Mouse (Mus musculus) hindbrain, postnatal 0 days (tissue): ENCODE data around the gene Csf2rb2. TPM values are rescaled to one million over a fixed set of nuclear protein-coding genes. Genes with fewer than 3 reads are reported as not detected.
A peak's percentile ranks its signal among the peaks of the same experiment; 100 is the strongest.
"Not testable (repeated sequence)": the region's sequence is repeated elsewhere in the genome, so short reads cannot be mapped to it uniquely, and the experiment has no call there.

Source experiments
- ATAC-seq: fragments of 200-750 bp; cut with Nextera tagmentation; 2 replicates; pipeline ENCODE4 v1.8.0; 2017; ENCODE audit warnings: mild to moderate bottlenecking, moderate TSS enrichment, moderate library complexity
- DNase-seq: peaks from one replicate; pipeline ENCODE4 v3.0.0-alpha.2; 2015; ENCODE audit warnings: low spot score
- H3K27ac ChIP-seq: fragments of 300-500 bp; sonication (generic); 2 replicates; pipeline ENCODE4 v1.5.1; 2014; ENCODE audit warnings: mild to moderate bottlenecking
- H3K27me3 ChIP-seq: fragments of 300-500 bp; sonication (generic); 2 replicates; pipeline ENCODE4 v1.6.1; 2014; ENCODE audit warnings: low read length, mixed read lengths; ENCODE audit not compliant: insufficient read depth
- H3K36me3 ChIP-seq: fragments of 300-500 bp; sonication (generic); 2 replicates; pipeline ENCODE4 v1.6.1; 2014; ENCODE audit warnings: low read length, mixed read lengths; ENCODE audit not compliant: insufficient read depth
- H3K4me1 ChIP-seq: fragments of 300-500 bp; sonication (generic); 2 replicates; pipeline ENCODE4 v1.6.1; 2014; ENCODE audit warnings: antibody characterized with exemption, low read length, mixed read lengths; ENCODE audit not compliant: insufficient read depth
- H3K4me2 ChIP-seq: fragments of 300-500 bp; sonication (generic); 2 replicates; pipeline ENCODE4 v1.6.1; 2014; ENCODE audit warnings: low read depth, mild to moderate bottlenecking, low read length, moderate library complexity, mixed read lengths
- H3K4me3 ChIP-seq: fragments of 300-500 bp; sonication (generic); 2 replicates; pipeline ENCODE4 v1.5.1; 2014; ENCODE audit warnings: low read length
- H3K9ac ChIP-seq: fragments of 300-500 bp; sonication (generic); replicated peaks from 2 replicates; pipeline ENCODE4 v1.6.1; 2014; ENCODE audit warnings: mild to moderate bottlenecking, low read length, moderate library complexity, mixed read lengths
- H3K9me3 ChIP-seq: fragments of 300-500 bp; sonication (generic); 2 replicates; pipeline ENCODE4 v1.6.1; 2016; ENCODE audit warnings: low read length, mixed read lengths
- CTCF ChIP-seq: IDR thresholded peaks from 2 replicates; pipeline ENCODE4 v1.5.1; 2016; ENCODE audit warnings: antibody characterized with exemption, control low read depth, low read depth
- WGBS: fragments of 180-500 bp; shearing (Covaris S2); extraction: QIAGEN DNeasy Blood & Tissue Kit; methylation state at CpG from one replicate; pipeline ENCODE4 v1.1.7; 2014; 5-methylcytosine and 5-hydroxymethylcytosine counted together
- polyA plus RNA-seq: library from polyadenylated mRNA; unstranded; fragments of >200 nt; fragmentation: Nextera tagmentation; extraction: Ambion mirVana; gene quantifications from 2 replicates; pipeline ENCODE4 v1.2.1, GENCODE M21; 2015
- total RNA-seq: library from RNA; depleted of rRNA; stranded (reverse); fragments of >200 nt; gene quantifications from 2 replicates; pipeline ENCODE4 v1.2.3, GENCODE M21; 2014

Gene Csf2rb2
- total and polyA plus RNA-seq, 2 experiments from 2014 or later, result 0.10 to 0.21 TPM

GRCm38 (mm10) chr15:78267441-78267840 lies 38.1 kb downstream of the Csf2rb2 start:
- 80% methylated on average over 10 of the region's 10 CpGs for WGBS
- no peak overlapping the region for H3K4me2 ChIP-seq
- no peak overlapping the region for H3K4me3 ChIP-seq
- ATAC-seq, result no peak
- H3K27me3 ChIP-seq, result no peaks in the 10 kb centered on the region
- no peak overlapping the region for H3K9ac ChIP-seq
- TF ChIP-seq CTCF, result no peak
- no peak for DNase-seq
- 0 out of 2 replicates have a peak, but pooled peaks cover 2% of the 10 kb centered on the region for H3K9me3 ChIP-seq
- no peak overlapping the region for H3K27ac ChIP-seq
- H3K4me1 ChIP-seq, result no peaks in the 10 kb centered on the region
- H3K36me3 ChIP-seq, result no peaks in the 10 kb centered on the region

- peak; percentile 59 for DNase-seq
- H3K4me1 ChIP-seq, result no peaks in the 10 kb centered on the region
- WGBS, result 53% methylated on average over 3 of the region's 3 CpGs
- no peak for ATAC-seq
- no peaks in the 10 kb centered on the region for H3K9me3 ChIP-seq
- TF ChIP-seq CTCF, result no peak
- no peak overlapping the region for H3K4me3 ChIP-seq
- H3K36me3 ChIP-seq, result no peaks in the 10 kb centered on the region
- no peaks in the 10 kb centered on the region for H3K27me3 ChIP-seq
- H3K4me2 ChIP-seq, result no peak overlapping the region
- H3K27ac ChIP-seq, result no peak overlapping the region
- no peak overlapping the region for H3K9ac ChIP-seq
These were observed 42.2 kb downstream of the Csf2rb2 start for GRCm38 (mm10) chr15:78263286-78263685.

DNA sequence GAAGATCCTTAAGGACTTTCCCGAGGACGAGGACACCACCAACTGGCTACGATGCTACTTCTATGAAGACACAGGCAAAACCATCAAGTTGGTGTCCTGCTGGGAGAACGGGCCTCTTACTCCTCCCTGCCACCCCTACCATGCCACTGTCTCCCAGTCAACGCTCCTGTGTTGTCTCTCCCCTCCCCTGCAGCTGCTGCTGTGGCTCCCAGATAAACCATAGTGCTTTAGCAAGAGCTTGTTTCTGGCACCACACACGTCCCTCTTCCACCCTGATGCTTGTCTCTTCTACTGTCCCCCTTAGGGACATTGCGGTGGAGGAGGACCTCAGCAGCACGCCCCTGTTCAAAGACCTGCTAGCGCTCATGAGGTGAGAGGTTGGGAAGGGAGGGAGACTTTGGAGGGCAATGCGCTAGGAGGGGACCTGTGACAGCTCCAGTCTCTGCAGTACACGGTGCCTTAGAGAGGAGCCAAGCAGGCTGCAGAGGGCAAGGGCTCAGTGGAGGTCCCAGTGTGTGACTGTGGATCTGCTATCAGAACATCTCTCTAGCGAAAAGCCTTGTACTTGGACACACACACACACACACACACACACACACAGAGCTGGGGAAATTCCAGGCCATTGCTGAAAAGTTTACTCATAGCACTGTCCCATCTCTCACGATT lies 44.7 kb downstream of the Csf2rb2 start:
- no peak overlapping the region for H3K27ac ChIP-seq
- no peak overlapping the region for H3K9ac ChIP-seq
- H3K4me3 ChIP-seq, result no peak overlapping the region
- H3K4me2 ChIP-seq, result no peak overlapping the region
- H3K27me3 ChIP-seq, result no peaks in the 10 kb centered on the region
- WGBS, result 70% methylated on average over 13 of the region's 13 CpGs
- no peaks in the 10 kb centered on the region for H3K36me3 ChIP-seq
- no peaks in the 10 kb centered on the region for H3K4me1 ChIP-seq
- DNase-seq (no peak), ATAC-seq (no peak)
- H3K9me3 ChIP-seq, result no peaks in the 10 kb centered on the region
- TF ChIP-seq CTCF, result no peak

DNA sequence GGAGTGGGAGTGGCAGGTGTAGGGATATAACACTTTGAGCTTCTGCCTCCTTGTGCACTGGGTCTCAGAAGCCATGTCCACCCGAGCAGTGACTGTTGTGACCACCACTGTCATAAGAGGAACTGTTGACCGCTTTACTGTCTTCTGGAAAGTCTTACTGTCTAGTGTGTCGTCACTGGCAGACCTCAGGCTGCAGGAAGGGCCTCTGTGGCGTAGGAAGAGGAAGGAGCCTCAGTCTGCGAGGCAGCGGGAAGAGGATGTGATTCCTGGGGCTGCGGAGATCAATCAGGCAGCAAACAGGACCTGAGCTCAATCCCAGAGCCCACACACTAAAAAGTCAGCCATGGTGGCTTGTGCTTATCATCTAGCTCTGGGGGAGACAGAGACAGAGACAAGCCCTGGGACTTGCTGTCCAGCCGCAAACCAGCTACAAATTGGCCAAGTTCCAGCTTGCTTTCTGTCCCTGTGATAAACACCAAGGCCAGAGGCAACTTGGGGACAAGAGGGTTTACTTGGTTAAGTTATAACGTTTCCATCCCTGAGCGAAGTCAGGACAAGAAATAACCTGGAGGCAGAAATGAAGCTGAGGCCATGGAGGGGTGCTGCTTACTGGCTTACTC lies 47.2 kb downstream of the Csf2rb2 start:
- Histone ChIP-seq H3K4me1 (no peaks in the 10 kb centered on the region), H3K4me3 (no peak overlapping the region), H3K27me3 (no peaks in the 10 kb centered on the region), H3K27ac (no peak overlapping the region), H3K36me3 (no peaks in the 10 kb centered on the region), H3K4me2 (no peak overlapping the region), H3K9ac (no peak overlapping the region), H3K9me3 (no peaks in the 10 kb centered on the region)
- whole genome bisulfite sequencing, result 82% methylated on average over 10 of the region's 10 CpGs
- DNase-seq (no peak), ATAC-seq (no peak)
- TF ChIP-seq CTCF, result no peak

GRCm38 (mm10) chr15:78257326-78258050 lies 48.0 kb downstream of the Csf2rb2 start:
- Histone ChIP-seq H3K9me3 (no peaks in the 10 kb centered on the region), H3K36me3 (no peaks in the 10 kb centered on the region), H3K4me2 (no peak overlapping the region), H3K4me3 (no peak overlapping the region), H3K9ac (0 out of 2 replicates have a peak overlapping the region, but pooled peaks have one; percentile 13), H3K27ac (no peak overlapping the region), H3K4me1 (no peaks in the 10 kb centered on the region), H3K27me3 (no peaks in the 10 kb centered on the region)
- peak; percentile 96 for TF ChIP-seq CTCF
- DNase-seq, result peak; percentile 79
- 37% methylated on average over 7 of the region's 7 CpGs for WGBS
- peak; percentile 47; the same call in 1 of the 2 replicates for ATAC-seq

DNA sequence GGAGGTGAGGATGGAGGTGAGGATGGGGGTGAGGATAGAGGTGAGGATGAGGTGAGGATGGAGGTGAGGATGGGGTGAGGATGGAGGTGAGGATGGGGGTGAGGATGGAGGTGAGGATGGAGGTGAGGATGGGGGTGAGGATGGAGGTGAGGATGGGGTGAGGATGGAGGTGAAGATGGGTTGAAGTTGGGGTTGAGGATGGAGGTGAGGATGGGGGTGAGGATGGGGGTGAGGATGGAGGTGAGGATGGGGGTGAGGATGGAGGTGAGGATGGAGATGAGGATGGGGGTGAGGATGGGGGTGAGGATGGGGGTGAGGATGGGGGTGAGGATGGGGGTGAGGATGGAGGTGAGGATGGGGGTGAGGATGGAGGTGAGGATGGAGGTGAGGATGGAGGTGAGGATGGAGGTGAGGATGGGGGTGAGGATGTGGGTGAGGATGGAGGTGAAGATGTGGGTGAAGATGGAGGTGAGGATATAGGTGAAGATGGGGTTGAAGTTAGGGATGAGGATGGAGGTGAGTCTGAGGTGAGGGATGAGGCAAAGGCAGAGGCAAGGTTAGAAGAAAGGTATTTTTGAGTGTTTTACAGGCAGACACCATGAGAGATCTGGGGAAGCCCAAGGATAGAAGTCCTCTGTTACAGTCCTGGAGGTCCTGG lies 48.8 kb downstream of the Csf2rb2 start:
- H3K4me2 ChIP-seq, DNase-seq, H3K36me3 ChIP-seq, H3K27me3 ChIP-seq, H3K9ac ChIP-seq, H3K27ac ChIP-seq, H3K9me3 ChIP-seq, ATAC-seq, H3K4me1 ChIP-seq, H3K4me3 ChIP-seq: not testable (repeated sequence)
